Mouse (Mus musculus) stomach, postnatal 0 days (tissue): ENCODE measurements at regions not wholly inside any gene's neighbourhood (a gene's known extent, or its start where the extent isn't known, plus 50 kb on each side); places are given as distances from the start of the nearest gene placed in this dataset.

ENCODE experiments used
- CTCF ChIP-seq: IDR thresholded peaks from 2 replicates; pipeline ENCODE4 v1.5.1; 2016; ENCODE audit warnings: antibody characterized with exemption, low read depth, mild to moderate bottlenecking, moderate library complexity
- EP300 ChIP-seq: optimal IDR thresholded peaks from 2 replicates; pipeline ENCODE3; 2016; ENCODE audit warnings: antibody characterized with exemption

- TF ChIP-seq CTCF (no peak), EP300 (no peak)
These were observed 383.1 kb downstream of the Chl1 start for GRCm38 (mm10) chr6:103893455-103893854.
